Mouse (Mus musculus): ENCODE measurements around the gene Ufsp1. TPM values are rescaled to one million over a fixed set of nuclear protein-coding genes. Genes with fewer than 3 reads are reported as not detected.

Gene Ufsp1
- polyA plus RNA-seq, 1 experiment from 2014 or later, result 18.2 TPM

- ATAC-seq (replicated peaks), result peak; percentile 17
- no peaks in the 10 kb centered on the region for H3K9me3 ChIP-seq
- H3K9ac ChIP-seq, result peak overlapping the region; percentile 59
- H3K27me3 ChIP-seq (replicated peaks), result peaks cover 30% of the 10 kb centered on the region
- peak overlapping the region; percentile 96 for H3K4me2 ChIP-seq
- H3K27ac ChIP-seq, result peak overlapping the region; percentile 72
- WGBS, result under 1% methylated on average over 39 of the region's 65 CpGs
- H3K36me3 ChIP-seq (replicated peaks), result no peaks in the 10 kb centered on the region
- peaks cover 42% of the 10 kb centered on the region for H3K4me1 ChIP-seq
- peak overlapping the region; percentile 46 for H3K4me3 ChIP-seq
These were observed 6.3 kb upstream of the Ufsp1 start for GRCm38 (mm10) chr5:137287953-137288743.

- WGBS, result 2% methylated on average over 25 of the region's 25 CpGs
- no peak overlapping the region for H3K27ac ChIP-seq
These were observed 5.4 kb upstream of the Ufsp1 start for GRCm38 (mm10) chr5:137288999-137289470.

GRCm38 (mm10) chr5:137289591-137290365, 4.7 kb upstream of the Ufsp1 start:
- Histone ChIP-seq H3K4me2 (peak overlapping the region; percentile 96), H3K9ac (peak overlapping the region; percentile 33; the same call in 1 of the 2 replicates), H3K9me3 (no peaks in the 10 kb centered on the region), H3K27ac (no peak overlapping the region), H3K27me3 (replicated peaks) (peaks cover 30% of the 10 kb centered on the region), H3K4me3 (peak overlapping the region; percentile 46), H3K4me1 (peaks cover 53% of the 10 kb centered on the region), H3K36me3 (replicated peaks) (no peaks in the 10 kb centered on the region)
- ATAC-seq (replicated peaks), result no peak
- 54% methylated on average over 13 of the region's 13 CpGs for WGBS

More at GRCm38 (mm10) chr5:137288999-137289470, 5.4 kb upstream of the Ufsp1 start:
- no peak for ATAC-seq (replicated peaks)
- Histone ChIP-seq H3K4me2 (peak overlapping the region; percentile 96), H3K4me1 (peaks cover 51% of the 10 kb centered on the region), H3K4me3 (peak overlapping the region; percentile 46), H3K9me3 (no peaks in the 10 kb centered on the region), H3K9ac (peak overlapping the region; percentile 33), H3K36me3 (replicated peaks) (no peaks in the 10 kb centered on the region), H3K27me3 (replicated peaks) (peaks cover 30% of the 10 kb centered on the region)

- Histone ChIP-seq H3K27me3 (replicated peaks) (peaks cover 30% of the 10 kb centered on the region), H3K36me3 (replicated peaks) (peaks cover 5% of the 10 kb centered on the region; the same call in 1 of the 2 replicates), H3K4me3 (no peak overlapping the region), H3K4me1 (peaks cover 60% of the 10 kb centered on the region), H3K9ac (0 out of 2 replicates have a peak overlapping the region, but pooled peaks have one; percentile 12), H3K27ac (no peak overlapping the region), H3K4me2 (peak overlapping the region; percentile 96; the same call in 1 of the 2 replicates), H3K9me3 (no peaks in the 10 kb centered on the region)
- no peak for ATAC-seq (replicated peaks)
- 27% methylated on average over 15 of the region's 15 CpGs for WGBS
These were observed 3.8 kb upstream of the Ufsp1 start for GRCm38 (mm10) chr5:137290677-137291076.

GRCm38 (mm10) chr5:137291381-137291926, 3.0 kb upstream of the Ufsp1 start:
- Histone ChIP-seq H3K27me3 (replicated peaks) (peaks cover 30% of the 10 kb centered on the region), H3K4me3 (no peak overlapping the region), H3K4me2 (no peak overlapping the region), H3K4me1 (peaks cover 54% of the 10 kb centered on the region), H3K36me3 (replicated peaks) (peaks cover 13% of the 10 kb centered on the region), H3K9ac (no peak overlapping the region), H3K27ac (no peak overlapping the region), H3K9me3 (no peaks in the 10 kb centered on the region)
- no peak for ATAC-seq (replicated peaks)
- WGBS, result 83% methylated on average over 15 of the region's 15 CpGs

GRCm38 (mm10) chr5:137293282-137293681, 1.1 kb upstream of the Ufsp1 start:
- Histone ChIP-seq H3K4me3 (peak overlapping the region; percentile 54), H3K4me2 (peak overlapping the region; percentile 98), H3K27me3 (replicated peaks) (peaks cover 30% of the 10 kb centered on the region), H3K27ac (peak overlapping the region; percentile 87), H3K4me1 (peaks cover 46% of the 10 kb centered on the region), H3K9ac (peak overlapping the region; percentile 70), H3K36me3 (replicated peaks) (peaks cover 30% of the 10 kb centered on the region), H3K9me3 (no peaks in the 10 kb centered on the region)
- WGBS, result under 1% methylated on average over 14 of the region's 15 CpGs
- ATAC-seq (replicated peaks), result no peak

- Histone ChIP-seq H3K27ac (peak overlapping the region; percentile 87), H3K4me3 (peak overlapping the region; percentile 54), H3K4me2 (peak overlapping the region; percentile 98), H3K9ac (peak overlapping the region; percentile 55), H3K4me1 (peaks cover 34% of the 10 kb centered on the region), H3K9me3 (no peaks in the 10 kb centered on the region), H3K27me3 (replicated peaks) (peaks cover 22% of the 10 kb centered on the region), H3K36me3 (replicated peaks) (peaks cover 44% of the 10 kb centered on the region)
- 7% methylated on average over 18 of the region's 18 CpGs for WGBS
- ATAC-seq (replicated peaks), result peak; percentile 69
These were observed 290 bp downstream of the Ufsp1 start for GRCm38 (mm10) chr5:137294744-137295093.

GRCm38 (mm10) chr5:137295296-137295695, 867 bp downstream of the Ufsp1 start:
- H3K4me2 ChIP-seq, result peak overlapping the region; percentile 98
- peak overlapping the region; percentile 55; the same call in 1 of the 2 replicates for H3K9ac ChIP-seq
- 83% methylated on average over 9 of the region's 9 CpGs for WGBS
- peak overlapping the region; percentile 54; the same call in 1 of the 2 replicates for H3K4me3 ChIP-seq
- no peak for ATAC-seq (replicated peaks)
- peaks cover 30% of the 10 kb centered on the region for H3K4me1 ChIP-seq
- peaks cover 16% of the 10 kb centered on the region for H3K27me3 ChIP-seq (replicated peaks)
- no peaks in the 10 kb centered on the region for H3K9me3 ChIP-seq
- H3K27ac ChIP-seq, result no peak overlapping the region
- H3K36me3 ChIP-seq (replicated peaks), result peaks cover 50% of the 10 kb centered on the region

- Histone ChIP-seq H3K36me3 (replicated peaks) (peaks cover 54% of the 10 kb centered on the region), H3K9me3 (no peaks in the 10 kb centered on the region), H3K9ac (no peak overlapping the region), H3K27ac (no peak overlapping the region), H3K27me3 (replicated peaks) (peaks cover 12% of the 10 kb centered on the region; the same call in 1 of the 2 replicates), H3K4me2 (no peak overlapping the region), H3K4me1 (peaks cover 27% of the 10 kb centered on the region), H3K4me3 (no peak overlapping the region; the same call in 1 of the 2 replicates)
- 93% methylated on average over 15 of the region's 15 CpGs for WGBS
- ATAC-seq (replicated peaks), result no peak
These were observed 1.3 kb downstream of the Ufsp1 start for GRCm38 (mm10) chr5:137295712-137296111.

- H3K4me2 ChIP-seq, result no peak overlapping the region
- WGBS, result 93% methylated on average over 14 of the region's 14 CpGs
- H3K4me1 ChIP-seq, result peaks cover 25% of the 10 kb centered on the region
- no peak for ATAC-seq (replicated peaks)
- no peak overlapping the region for H3K9ac ChIP-seq
- no peak overlapping the region for H3K27ac ChIP-seq
- no peaks in the 10 kb centered on the region for H3K9me3 ChIP-seq
- H3K36me3 ChIP-seq (replicated peaks), result peaks cover 66% of the 10 kb centered on the region
- no peaks in the 10 kb centered on the region for H3K27me3 ChIP-seq (replicated peaks)
- no peak overlapping the region for H3K4me3 ChIP-seq
These were observed 2.7 kb downstream of the Ufsp1 start for GRCm38 (mm10) chr5:137297126-137297525.

GRCm38 (mm10) chr5:137299240-137299639, 4.8 kb downstream of the Ufsp1 start:
- H3K36me3 ChIP-seq (replicated peaks), result peaks cover 74% of the 10 kb centered on the region

GRCm38 (mm10) chr5:137301253-137301652, 6.8 kb downstream of the Ufsp1 start:
- peaks cover 32% of the 10 kb centered on the region for H3K4me1 ChIP-seq
- no peak overlapping the region for H3K4me3 ChIP-seq
- H3K9me3 ChIP-seq, result no peaks in the 10 kb centered on the region
- ATAC-seq (replicated peaks), result peak; percentile 28
- peaks cover 63% of the 10 kb centered on the region for H3K36me3 ChIP-seq (replicated peaks)
- H3K4me2 ChIP-seq, result no peak overlapping the region
- 72% methylated on average over 21 of the region's 21 CpGs for WGBS
- no peak overlapping the region for H3K9ac ChIP-seq
- H3K27ac ChIP-seq, result no peak overlapping the region
- no peaks in the 10 kb centered on the region for H3K27me3 ChIP-seq (replicated peaks)

More at GRCm38 (mm10) chr5:137299240-137299639, 4.8 kb downstream of the Ufsp1 start:
- Histone ChIP-seq H3K27ac (no peak overlapping the region), H3K27me3 (replicated peaks) (no peaks in the 10 kb centered on the region), H3K4me2 (no peak overlapping the region), H3K4me3 (no peak overlapping the region), H3K4me1 (peaks cover 20% of the 10 kb centered on the region), H3K9ac (no peak overlapping the region), H3K9me3 (no peaks in the 10 kb centered on the region)
- 91% methylated on average over 7 of the region's 7 CpGs for WGBS
- ATAC-seq (replicated peaks), result no peak

All from midbrain, embryonic 15.5 days (tissue).